Mouse (Mus musculus) right cerebral cortex, postnatal 36 days (tissue): ENCODE results near the gene Acd.

Source experiments
- DNase-seq, 2 experiments: peaks; one replicate each; pipeline ENCODE4 v3.0.0; 2022; ENCODE audit warnings: low spot score in 2 of 2, mixed read lengths in 1 of 2

Gene Acd

DNA sequence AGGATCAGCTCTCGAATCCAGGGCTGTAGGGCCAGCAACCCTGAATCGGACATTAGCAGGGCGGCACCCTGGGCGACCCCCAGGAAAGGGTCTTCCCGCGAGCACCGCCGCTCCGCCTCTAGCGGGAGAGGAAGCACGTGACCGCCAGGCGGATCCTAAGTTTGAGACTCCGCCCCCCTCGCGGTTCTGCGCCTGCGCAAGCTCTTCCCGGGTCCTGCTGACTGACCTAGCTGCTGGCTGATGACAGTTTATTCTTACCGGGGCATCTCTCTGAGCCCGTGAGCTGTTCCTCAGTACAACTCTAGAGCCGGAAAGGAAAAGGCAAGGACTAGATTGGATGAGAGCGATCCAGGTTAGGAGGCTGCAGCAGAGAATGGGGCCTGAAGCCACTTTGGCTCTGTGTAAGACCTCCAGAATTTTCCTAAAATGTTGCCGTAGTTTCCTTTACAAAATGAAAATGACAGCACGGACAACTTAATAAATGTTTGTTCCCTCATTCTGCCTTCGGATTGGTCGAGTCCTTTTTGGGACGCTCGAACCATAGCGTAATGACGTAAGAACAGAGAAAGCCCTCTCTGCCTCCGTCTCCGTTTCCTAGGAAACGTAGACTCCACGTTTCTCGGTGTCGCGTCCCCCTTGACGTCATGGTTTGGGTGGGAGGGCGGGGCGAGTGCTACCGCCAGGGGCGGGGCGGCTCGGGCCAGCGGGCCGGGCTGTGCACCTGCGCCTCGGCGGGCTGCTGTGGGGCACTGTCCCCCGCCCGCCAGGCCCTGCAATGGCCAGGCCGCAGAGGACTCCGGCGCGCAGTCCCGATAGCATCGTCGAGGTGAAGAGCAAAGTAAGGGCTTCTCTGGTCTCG lies at the start of gene Acd, which contains the start of gene Pard6a:
Gene Acd, minus strand, starts transcription at position 137 of the 859 bp plus-strand sequence.
Gene Pard6a, plus strand, starts transcription at position 183 of the 859 bp plus-strand sequence.
- peak; percentile 92 to 94 for DNase-seq

DNA sequence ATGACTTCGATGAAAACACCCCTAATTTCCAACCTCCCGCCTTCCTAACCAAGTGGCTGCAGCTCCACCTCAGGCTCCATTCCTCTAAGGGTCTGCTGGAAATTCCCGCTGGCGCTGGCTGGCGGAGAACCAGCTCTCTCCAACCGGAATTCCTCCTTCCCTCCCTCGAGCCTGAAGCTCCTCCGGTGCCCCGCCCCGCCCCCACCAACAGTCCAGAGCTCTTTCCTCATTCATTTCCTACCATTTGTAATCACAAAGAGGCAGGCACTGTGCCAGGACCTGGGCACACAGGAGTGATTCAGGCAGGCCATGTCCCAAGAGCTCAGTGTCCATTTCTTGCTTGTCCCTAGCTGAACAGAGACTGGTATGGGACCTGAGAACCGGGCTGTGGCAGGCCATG lies 49.7 kb upstream of the Acd start:
- no peak for DNase-seq

DNA sequence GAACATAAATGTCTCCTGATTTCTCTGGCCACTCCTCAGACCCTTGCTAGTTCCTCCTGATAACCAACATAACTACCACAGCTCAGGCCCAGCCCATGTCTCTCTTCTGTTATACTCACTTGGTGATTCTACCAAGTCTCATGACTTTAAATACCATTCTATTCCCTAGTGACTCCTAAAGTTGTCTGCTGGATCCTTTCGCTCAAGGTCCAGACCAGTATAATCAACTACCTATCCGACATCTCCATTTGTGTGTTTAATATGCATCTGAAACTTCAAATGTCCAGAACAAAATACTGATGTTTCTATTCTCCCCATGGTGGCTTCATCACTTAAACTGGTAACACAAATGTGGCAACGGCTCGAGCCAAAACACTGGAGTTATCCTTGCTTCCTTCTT lies 42.4 kb upstream of the Acd start:
- no peak for DNase-seq

DNA sequence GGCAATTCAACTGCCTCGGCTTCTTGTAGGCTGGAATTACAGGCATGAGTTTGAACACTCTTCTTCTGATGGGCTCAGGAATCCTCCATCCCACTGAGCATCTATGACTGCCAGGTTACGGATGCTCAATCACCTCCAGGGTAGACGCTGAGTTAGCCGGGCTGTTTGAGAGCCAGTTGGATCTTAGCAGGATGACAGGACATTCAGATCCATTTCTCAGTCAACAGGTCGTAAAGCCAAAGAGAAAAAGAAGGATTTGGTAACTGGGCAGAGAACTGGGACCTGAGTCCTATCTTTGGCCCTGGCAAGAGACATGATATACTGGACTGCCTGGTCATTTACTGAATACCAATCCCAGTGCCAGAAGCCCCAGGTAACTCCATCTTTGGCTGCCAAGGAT lies 38.3 kb upstream of the Acd start:
- no peak for DNase-seq

DNA sequence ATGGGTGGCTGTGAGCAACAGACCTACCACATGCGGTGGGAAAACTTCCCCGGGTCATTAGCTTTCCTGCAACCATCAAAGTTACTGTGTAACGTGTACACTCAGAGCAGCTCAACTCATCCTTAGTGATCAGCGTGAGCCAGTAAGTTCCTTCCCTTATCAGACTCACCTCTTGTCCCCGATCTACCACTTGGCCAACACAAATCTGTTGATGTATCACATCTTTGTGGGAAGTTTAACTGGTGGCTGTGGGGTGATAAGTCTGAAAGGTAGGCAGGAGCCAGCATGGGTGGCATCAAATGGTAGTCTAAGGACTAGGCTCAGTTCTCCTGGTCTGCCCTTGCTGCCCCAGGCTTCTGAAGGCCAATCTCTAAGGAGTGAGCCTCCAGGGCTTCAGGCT lies 31.3 kb upstream of the Acd start:
- no peak for DNase-seq

DNA sequence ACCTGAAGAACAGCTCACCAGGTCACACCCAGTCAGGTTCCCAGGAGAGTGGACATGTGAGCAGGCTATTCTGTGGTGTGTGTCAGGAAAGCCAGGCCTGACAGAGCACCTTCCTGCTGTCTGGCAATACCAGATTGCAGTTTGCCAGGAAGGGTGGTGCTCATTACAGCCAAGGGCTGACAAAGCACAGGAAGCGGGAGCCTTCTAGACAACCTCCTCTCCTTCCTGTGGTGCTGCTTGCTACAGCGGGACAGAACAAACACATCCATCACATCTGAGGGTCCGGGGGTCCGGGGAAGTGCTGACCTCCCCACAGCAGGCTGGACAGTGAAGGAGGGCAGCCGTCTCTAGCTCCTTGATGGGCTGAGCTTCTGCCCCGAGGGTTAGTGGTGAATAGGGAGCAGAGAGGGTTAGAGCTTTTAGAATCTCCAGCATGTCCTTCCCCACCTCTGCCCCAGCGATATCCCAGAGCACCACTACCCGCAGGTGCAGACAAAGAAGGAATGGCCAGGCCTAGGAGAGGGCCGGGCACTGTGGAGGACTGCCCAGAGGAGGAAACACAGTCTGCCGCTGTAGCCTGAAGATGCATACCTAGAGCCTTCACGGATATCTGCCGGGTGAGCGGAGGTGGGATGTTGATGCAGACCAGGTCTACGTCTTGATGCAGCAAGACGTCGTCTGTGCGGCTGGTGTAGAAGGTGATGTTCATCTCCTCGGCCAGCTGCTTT lies 26.7 kb upstream of the Acd start:
- no peak for DNase-seq

DNA sequence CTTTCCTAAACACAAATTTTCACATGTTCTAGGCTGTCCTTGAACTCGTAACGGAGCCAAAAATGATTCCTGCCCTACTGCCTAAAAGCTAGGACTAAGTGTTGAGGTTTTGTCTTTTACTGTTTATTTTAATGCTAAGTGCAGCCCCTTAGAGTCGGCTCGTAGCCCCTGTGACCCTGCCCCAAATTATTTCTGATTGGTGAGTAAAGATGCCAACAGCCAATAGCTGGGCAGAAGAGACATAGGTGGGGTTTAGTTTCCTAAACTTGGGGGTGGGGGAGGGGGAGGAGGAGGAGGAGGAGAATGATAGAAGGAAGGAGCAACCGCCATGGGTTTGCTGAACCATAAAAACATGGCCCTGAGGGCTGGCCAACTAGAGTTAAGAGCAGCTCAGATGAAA lies 24.8 kb upstream of the Acd start:
- DNase-seq, result no peak

DNA sequence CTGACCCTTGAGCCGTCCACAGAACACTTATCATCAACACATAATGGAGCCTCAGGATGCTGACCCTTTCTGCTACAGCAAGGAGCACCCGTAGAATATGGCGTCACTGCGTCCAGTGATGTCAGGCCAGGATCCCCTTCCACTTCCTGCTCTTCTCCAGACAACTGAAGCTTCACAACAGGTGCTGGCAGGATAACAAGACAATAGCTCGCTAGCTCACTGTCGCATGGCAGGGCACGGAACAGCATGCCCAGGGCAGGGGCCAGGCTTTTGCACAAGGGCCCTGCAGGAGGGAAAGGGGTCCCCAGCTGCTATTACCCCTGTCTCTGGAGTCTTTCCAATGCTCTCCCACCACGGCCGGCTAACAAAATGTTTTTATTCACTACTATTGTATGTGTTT lies 22.0 kb upstream of the Acd start:
- no peak for DNase-seq

DNA sequence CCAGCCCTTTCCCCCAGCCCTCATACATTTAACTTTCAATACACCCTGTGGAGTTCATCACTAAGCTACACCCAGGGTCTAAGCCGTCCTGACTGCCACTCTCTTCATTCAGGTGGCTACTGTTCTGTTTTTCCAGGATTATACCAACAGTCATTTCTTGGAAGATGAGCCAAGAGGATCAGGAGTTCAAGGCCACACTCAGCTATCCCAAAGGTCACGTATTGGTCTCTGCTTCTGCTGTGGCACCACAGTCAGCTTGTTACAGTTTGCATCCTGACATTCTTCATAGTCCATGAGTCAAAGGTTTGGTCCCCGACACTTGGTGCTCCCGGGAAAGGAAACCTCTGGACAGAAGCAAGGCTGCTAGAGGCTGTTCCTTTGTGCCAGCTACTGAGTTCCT lies 18.7 kb upstream of the Acd start:
- DNase-seq, result no peak

DNA sequence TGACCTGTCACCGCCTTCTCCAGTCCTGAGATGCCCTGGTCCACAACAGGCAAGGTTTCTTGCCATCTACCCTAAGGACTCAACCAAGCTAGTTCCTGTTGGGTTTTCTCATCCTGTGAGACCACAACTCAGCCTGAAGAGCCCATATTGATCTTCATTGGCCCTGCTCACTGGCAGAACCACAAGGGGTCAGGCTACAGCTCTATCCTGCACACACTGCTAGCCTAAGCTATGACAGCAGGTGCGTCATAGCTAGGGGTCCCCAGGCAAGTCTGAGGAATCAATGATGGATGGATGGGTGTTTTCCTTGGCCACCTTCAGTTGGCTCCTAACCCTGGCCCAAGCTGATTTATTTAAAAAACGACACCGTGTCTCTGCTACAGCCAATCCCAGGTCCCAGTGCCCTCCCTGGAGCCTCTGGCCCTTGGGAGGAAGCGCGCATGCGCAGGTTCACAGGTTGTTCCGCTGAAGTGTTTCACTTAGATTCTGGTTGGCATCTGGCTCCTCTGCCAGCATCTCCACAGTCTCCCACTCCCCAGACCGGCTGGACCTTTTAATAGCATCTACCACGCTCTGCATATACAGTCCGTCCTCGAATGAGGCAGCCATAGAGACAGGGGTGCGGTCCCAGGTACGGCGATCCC lies 15.5 kb upstream of the Acd start:
- DNase-seq, result no peak

DNA sequence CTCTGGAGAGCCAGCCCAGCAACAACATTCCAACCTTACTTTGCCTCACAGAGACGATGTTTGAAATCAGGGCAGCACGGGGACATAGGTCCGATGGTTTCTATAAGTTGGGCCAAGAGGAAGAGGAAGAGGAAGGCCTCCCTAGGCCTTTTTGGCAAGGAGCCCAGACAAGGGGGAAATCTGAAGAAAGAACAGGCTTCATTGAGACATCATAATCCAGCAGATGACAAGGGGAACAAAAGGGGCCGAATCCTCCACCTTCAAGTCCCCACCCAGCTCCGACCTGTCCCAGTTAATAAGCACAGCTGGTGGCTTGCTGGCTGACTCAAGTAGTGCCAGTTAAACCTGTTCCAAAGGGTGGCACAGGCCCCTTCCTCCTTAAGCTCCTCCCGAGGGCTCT lies 14.1 kb upstream of the Acd start:
- DNase-seq, result no peak

DNA sequence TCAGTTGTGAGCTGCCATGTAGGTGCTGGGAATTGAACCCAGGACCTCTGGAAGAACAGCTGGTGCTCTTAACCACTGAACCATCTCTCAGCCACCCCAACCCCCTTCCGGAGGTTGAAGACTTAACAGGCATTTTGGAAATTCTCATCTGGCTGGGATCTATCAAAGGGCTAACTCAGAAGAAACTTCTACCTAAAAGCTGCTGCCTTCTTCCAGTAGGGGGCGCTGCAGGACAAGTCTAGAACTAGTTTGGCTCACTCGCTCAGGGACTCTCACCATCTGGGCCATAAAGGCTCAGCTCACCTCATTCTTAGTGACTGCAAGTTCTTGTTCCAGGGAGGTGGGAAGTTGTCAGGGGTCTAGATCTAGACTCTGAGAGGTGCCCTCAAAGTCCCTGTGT lies 13.2 kb upstream of the Acd start:
- peak in 1 of 2 experiments; percentile 70 for DNase-seq

DNA sequence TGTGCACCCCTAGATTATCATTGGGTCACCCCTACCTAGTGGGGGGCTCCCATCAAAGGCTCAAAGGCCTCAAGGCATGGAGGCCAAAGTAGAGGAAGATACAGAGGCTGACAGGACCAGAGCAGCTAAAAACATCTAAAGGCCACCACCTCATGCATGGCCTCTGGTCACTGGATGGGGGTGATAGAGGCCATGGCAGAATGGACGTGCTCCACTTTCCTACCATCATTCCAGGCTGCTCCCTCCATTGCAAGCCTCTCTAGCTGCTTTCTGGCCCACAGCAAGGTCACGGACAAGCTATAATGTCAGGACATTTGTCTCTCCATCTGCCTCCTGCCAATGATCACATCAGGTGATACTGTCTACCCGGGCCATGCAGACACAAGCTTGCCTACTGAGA lies 11.4 kb upstream of the Acd start:
- no peak for DNase-seq

DNA sequence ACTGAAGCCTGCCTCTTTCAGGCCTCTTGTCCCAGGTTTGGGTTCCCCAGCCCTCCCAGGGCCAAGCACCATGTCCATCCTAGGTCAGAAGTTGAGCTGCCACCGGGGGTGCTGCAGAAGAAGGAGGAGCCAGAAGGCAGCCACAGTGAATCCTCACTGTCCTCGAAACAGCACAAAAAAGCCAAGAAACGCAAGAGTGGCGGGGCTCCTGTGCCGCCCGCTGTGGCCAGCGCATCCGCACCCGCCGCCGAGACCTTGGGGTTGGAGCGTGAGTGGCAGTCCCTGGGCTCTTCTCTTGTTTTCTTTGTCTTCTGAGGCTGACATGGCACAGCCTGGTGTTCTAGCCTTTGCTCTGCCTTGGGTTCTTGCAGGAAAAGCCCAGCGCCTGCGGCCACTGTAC lies 8.4 kb upstream of the Acd start:
- no peak for DNase-seq

DNA sequence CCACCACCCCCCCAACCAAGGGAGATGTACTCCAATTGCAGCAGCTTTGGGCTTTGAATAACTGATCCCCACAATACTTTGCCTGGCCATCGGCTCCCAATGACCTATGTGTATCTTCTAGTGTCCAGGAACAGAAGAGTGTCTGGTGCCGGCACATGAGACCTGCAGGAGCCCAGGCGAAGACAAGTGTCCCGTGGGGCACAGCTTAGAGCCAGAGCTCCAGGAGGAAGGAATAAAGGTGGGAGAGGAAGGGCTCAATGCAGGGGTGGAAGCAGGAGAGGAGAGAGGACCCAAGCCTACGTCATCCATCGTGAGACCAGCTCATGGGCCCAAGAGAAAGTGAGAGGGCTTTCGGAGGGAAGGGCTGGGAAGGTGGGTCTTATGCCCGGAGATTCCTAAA lies 7.8 kb upstream of the Acd start:
- DNase-seq, result no peak

DNA sequence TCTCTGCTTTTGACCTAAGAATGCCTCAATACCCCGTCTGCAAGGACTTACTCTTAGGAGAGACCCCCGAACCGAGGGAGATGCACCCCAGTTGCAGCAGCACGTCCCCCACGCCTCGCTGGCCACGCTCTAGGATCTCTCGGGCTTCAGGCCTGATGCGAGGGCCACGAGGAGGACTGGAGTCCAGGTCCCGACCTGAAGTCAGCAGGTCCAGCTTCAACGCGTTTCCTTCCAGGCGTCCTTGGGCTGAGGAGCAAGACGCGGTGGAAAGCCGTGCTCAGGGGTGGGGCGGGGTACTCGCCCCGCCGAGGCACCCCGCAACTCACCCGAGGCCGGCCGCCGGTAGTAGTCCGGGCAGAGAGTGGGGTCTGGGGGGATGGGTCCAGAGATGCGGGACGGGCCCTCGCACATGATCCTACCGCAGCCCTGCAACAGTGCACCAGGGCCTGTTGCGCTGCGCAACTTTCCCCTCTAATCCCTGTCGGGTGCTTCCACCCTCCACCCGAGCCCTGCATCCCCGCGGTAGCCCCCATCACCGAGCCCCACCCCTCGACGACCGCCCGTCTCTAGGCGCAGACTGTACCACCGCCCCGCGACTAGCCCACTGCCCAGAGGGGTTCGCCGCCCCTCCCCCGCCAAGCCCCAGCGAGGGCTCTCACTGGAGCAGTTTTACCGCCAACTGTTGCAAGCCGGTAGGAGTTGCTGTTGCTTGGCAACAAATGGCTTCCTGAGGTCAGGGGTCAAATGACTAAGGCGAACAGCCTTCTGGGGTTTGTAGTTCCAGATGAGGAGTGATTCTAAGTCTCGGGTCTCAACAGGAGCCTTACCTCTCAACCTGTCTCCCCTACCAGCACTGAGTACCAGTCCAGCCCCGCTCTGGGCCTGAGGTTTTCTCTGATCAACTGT lies 6.8 kb upstream of the Acd start, which contains the start of the genes 4933405L10Rik and Enkd1:
Gene 4933405L10Rik, plus strand, starts transcription at position 158 of the 906 bp plus-strand sequence.
Gene Enkd1, minus strand, starts transcription at position 713 of the 906 bp plus-strand sequence.
- peak; percentile 82 to 88 for DNase-seq

DNA sequence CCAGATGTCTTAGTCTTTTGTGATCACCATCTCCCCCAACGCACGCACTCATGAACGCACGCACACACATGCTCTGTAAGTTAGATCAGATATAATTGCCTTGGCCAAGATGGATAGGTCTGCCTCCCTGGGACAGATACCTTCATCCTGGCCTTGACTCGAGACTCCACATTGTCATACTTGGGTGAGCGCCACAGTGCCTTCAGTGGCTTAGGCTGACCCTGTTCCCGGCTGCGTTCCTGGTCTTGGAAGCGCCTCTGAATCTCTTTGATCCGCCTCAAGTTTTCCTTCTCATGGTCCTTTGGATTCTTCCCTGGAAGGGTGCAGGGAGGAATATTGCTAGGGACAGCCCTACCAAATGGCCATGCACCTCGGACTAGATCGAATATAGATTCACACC lies 5.5 kb upstream of the Acd start:
- no peak for DNase-seq

DNA sequence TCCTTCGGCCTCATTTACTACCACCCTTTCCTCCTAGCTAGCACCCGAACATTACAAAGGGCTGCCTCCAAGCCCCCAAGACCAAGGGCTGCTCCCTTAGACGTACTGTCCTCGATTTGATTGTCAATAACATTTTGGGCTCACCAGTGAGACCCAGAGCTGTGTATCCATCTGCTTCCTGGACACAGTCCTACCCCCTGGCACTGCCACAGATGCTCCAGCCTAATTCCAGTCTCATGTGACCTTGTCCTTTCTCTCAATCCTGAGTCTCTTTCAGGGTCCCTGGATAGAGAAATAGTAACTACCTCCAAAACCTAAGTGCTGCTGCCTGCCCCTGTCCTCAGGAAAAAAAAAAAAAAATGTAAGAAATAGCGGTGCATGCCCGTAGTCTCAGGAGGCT lies 4.1 kb upstream of the Acd start:
- no peak for DNase-seq

DNA sequence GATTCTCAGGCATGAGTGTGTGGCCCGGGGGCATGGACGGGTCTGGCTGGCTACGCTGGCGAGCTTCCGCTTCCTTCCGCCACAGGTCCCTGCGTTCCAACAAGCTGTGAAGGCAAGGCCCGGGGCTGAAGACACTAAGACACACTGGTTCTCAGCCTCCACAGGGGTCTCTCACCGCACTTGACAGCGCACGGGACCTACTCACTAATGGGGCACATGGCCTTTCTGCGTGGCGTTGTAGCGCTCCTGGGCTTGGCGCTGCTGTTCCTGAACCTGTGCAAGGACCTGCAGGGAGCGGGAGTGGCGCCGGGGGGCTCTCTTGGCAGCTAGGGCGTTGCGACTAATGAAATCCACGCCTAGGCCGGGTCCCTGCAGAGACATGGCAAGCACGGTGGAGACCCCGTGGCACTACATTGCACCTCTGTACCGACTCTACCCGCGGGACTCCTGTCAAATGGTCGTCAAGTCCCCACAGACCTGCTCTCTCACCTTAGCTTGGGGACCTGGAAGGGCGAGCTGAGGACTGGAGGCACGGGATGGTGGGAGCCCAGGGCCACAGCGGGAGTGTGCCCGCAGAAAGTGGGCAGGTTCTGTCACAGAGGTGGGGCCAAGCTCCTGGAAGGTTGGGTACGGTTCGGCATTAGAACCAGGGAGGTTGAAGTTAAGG lies 3.4 kb upstream of the Acd start:
- no peak for DNase-seq

DNA sequence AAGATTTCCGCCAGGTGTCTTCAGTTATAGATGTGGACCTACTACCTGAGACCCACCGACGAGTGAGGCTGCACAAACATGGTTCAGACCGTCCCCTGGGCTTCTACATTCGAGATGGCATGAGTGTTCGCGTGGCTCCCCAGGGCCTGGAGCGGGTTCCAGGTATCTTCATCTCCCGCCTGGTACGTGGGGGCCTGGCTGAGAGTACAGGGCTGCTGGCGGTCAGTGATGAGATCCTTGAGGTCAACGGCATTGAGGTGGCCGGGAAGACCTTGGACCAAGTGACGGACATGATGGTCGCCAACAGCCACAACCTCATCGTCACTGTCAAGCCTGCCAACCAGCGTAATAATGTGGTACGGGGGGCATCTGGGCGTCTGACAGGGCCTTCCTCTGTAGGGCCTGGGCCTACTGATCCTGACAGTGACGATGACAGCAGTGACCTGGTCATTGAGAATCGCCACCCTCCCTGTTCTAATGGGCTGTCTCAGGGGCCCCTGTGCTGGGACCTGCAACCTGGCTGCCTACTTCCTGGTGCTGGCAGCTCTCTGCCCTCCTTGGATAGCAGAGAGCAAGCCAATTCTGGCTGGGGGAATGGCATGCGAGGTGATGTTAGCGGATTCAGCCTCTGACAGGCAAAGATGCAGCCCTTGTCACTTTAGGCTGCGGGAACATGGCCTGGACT lies 2.0 kb upstream of the Acd start:
- DNase-seq, result no peak
